Mouse (Mus musculus): ENCODE data around the gene Skor1. TPM values are rescaled to one million over a fixed set of nuclear protein-coding genes. Genes with fewer than 3 reads are reported as not detected.

The Skor1 gene
- total and polyA plus RNA-seq, 3 experiments = 0.05 TPM; not detected in 2

- peaks cover 65% of the 10 kb centered on the region for H3K36me3 ChIP-seq (replicated peaks)
- ATAC-seq (ENCODE audit: extremely low read depth, insufficient number of reproducible peaks, low FRiP score, poor library complexity, severe bottlenecking) (no peak), DNase-seq (ENCODE audit: low spot score) (no peak)
- H3K27me3 ChIP-seq (ENCODE audit: insufficient read depth, low read length) = no peaks in the 10 kb centered on the region
- TF ChIP-seq GATA1 (IDR thresholded peaks at IDR 0.05; ENCODE audit: borderline replicate concordance, low read length) (no peak), CTCF (IDR thresholded peaks at IDR 0.05; ENCODE audit: low read depth, low read length) (no peak), GATA2 (IDR thresholded peaks at IDR 0.05; ENCODE audit: borderline replicate concordance, low read depth, low read length) (no peak), POLR2AphosphoS5 (IDR thresholded peaks at IDR 0.05; ENCODE audit: insufficient replicate concordance, low read depth, low read length) (no peak), TAL1 (conservative IDR thresholded peaks at IDR 0.05; ENCODE audit: low read depth, low read length) (no peak)
- H3K4me1 ChIP-seq (ENCODE audit: insufficient read depth, low read depth, low read length) = no peaks in the 10 kb centered on the region
- H3K4me3 ChIP-seq (ENCODE audit: low read depth, low read length) = no peak overlapping the region; the same call in 1 of the 2 replicates
- no peaks in the 10 kb centered on the region for H3K9me3 ChIP-seq (replicated peaks)
Measured at GRCm38 (mm10) chr9:63187310-63187709, 38.5 kb upstream of the Skor1 start.

GRCm38 (mm10) chr9:63185249-63185648 is 36.5 kb upstream of the Skor1 start:
- TF ChIP-seq TAL1 (conservative IDR thresholded peaks at IDR 0.05; ENCODE audit: low read depth, low read length) (no peak), GATA1 (IDR thresholded peaks at IDR 0.05; ENCODE audit: borderline replicate concordance, low read length) (no peak), POLR2AphosphoS5 (IDR thresholded peaks at IDR 0.05; ENCODE audit: insufficient replicate concordance, low read depth, low read length) (no peak), GATA2 (IDR thresholded peaks at IDR 0.05; ENCODE audit: borderline replicate concordance, low read depth, low read length) (no peak), CTCF (IDR thresholded peaks at IDR 0.05; ENCODE audit: low read depth, low read length) (no peak)
- peaks cover 62% of the 10 kb centered on the region for H3K36me3 ChIP-seq (replicated peaks)
- H3K4me1 ChIP-seq (ENCODE audit: insufficient read depth, low read depth, low read length) = no peaks in the 10 kb centered on the region
- no peak for DNase-seq (ENCODE audit: low spot score)
- no peak for ATAC-seq (ENCODE audit: extremely low read depth, insufficient number of reproducible peaks, low FRiP score, poor library complexity, severe bottlenecking)
- no peak overlapping the region for H3K4me3 ChIP-seq (ENCODE audit: low read depth, low read length)
- H3K9me3 ChIP-seq (replicated peaks) = no peaks in the 10 kb centered on the region
- H3K27me3 ChIP-seq (ENCODE audit: insufficient read depth, low read length) = no peaks in the 10 kb centered on the region

GRCm38 (mm10) chr9:63183864-63184263 is 35.1 kb upstream of the Skor1 start:
- Histone ChIP-seq H3K4me1 (ENCODE audit: insufficient read depth, low read depth, low read length) (no peaks in the 10 kb centered on the region), H3K9me3 (replicated peaks) (no peaks in the 10 kb centered on the region), H3K36me3 (replicated peaks) (peaks cover 66% of the 10 kb centered on the region), H3K27me3 (ENCODE audit: insufficient read depth, low read length) (no peaks in the 10 kb centered on the region), H3K4me3 (ENCODE audit: low read depth, low read length) (no peak overlapping the region)
- ATAC-seq (ENCODE audit: extremely low read depth, insufficient number of reproducible peaks, low FRiP score, poor library complexity, severe bottlenecking) = no peak
- DNase-seq (ENCODE audit: low spot score) = no peak
- no peak for TF ChIP-seq GATA2 (IDR thresholded peaks at IDR 0.05; ENCODE audit: borderline replicate concordance, low read depth, low read length)
- TF ChIP-seq CTCF (IDR thresholded peaks at IDR 0.05; ENCODE audit: low read depth, low read length) = no peak
- TF ChIP-seq GATA1 (IDR thresholded peaks at IDR 0.05; ENCODE audit: borderline replicate concordance, low read length) = no peak
- TF ChIP-seq TAL1 (conservative IDR thresholded peaks at IDR 0.05; ENCODE audit: low read depth, low read length) = no peak
- TF ChIP-seq POLR2AphosphoS5 (IDR thresholded peaks at IDR 0.05; ENCODE audit: insufficient replicate concordance, low read depth, low read length) = no peak

- no peak for ATAC-seq (ENCODE audit: extremely low read depth, insufficient number of reproducible peaks, low FRiP score, poor library complexity, severe bottlenecking)
- no peak for DNase-seq (ENCODE audit: low spot score)
- TF ChIP-seq TAL1 (conservative IDR thresholded peaks at IDR 0.05; ENCODE audit: low read depth, low read length) = no peak
- no peak for TF ChIP-seq POLR2AphosphoS5 (IDR thresholded peaks at IDR 0.05; ENCODE audit: insufficient replicate concordance, low read depth, low read length)
- no peak for TF ChIP-seq CTCF (IDR thresholded peaks at IDR 0.05; ENCODE audit: low read depth, low read length)
- no peak for TF ChIP-seq GATA1 (IDR thresholded peaks at IDR 0.05; ENCODE audit: borderline replicate concordance, low read length)
- TF ChIP-seq GATA2 (IDR thresholded peaks at IDR 0.05; ENCODE audit: borderline replicate concordance, low read depth, low read length) = no peak
- Histone ChIP-seq H3K27me3 (ENCODE audit: insufficient read depth, low read length) (no peaks in the 10 kb centered on the region), H3K4me1 (ENCODE audit: insufficient read depth, low read depth, low read length) (no peaks in the 10 kb centered on the region), H3K9me3 (replicated peaks) (no peaks in the 10 kb centered on the region), H3K36me3 (replicated peaks) (peaks cover 66% of the 10 kb centered on the region), H3K4me3 (ENCODE audit: low read depth, low read length) (no peak overlapping the region)
Measured at GRCm38 (mm10) chr9:63182306-63182960, 33.7 kb upstream of the Skor1 start.

GRCm38 (mm10) chr9:63181337-63182178 is 32.8 kb upstream of the Skor1 start:
- no peaks in the 10 kb centered on the region for H3K4me1 ChIP-seq (ENCODE audit: insufficient read depth, low read depth, low read length)
- TF ChIP-seq TAL1 (conservative IDR thresholded peaks at IDR 0.05; ENCODE audit: low read depth, low read length) = no peak
- TF ChIP-seq CTCF (IDR thresholded peaks at IDR 0.05; ENCODE audit: low read depth, low read length) = no peak
- no peak for TF ChIP-seq GATA2 (IDR thresholded peaks at IDR 0.05; ENCODE audit: borderline replicate concordance, low read depth, low read length)
- TF ChIP-seq POLR2AphosphoS5 (IDR thresholded peaks at IDR 0.05; ENCODE audit: insufficient replicate concordance, low read depth, low read length) = no peak
- TF ChIP-seq GATA1 (IDR thresholded peaks at IDR 0.05; ENCODE audit: borderline replicate concordance, low read length) = no peak
- peaks cover 68% of the 10 kb centered on the region for H3K36me3 ChIP-seq (replicated peaks)
- H3K9me3 ChIP-seq (replicated peaks) = no peaks in the 10 kb centered on the region
- ATAC-seq (ENCODE audit: extremely low read depth, insufficient number of reproducible peaks, low FRiP score, poor library complexity, severe bottlenecking) (no peak), DNase-seq (ENCODE audit: low spot score) (no peak)
- no peaks in the 10 kb centered on the region for H3K27me3 ChIP-seq (ENCODE audit: insufficient read depth, low read length)
- no peak overlapping the region for H3K4me3 ChIP-seq (ENCODE audit: low read depth, low read length)

- Histone ChIP-seq H3K9me3 (replicated peaks) (no peaks in the 10 kb centered on the region), H3K4me3 (ENCODE audit: low read depth, low read length) (no peak overlapping the region), H3K27me3 (ENCODE audit: insufficient read depth, low read length) (no peaks in the 10 kb centered on the region), H3K4me1 (ENCODE audit: insufficient read depth, low read depth, low read length) (no peaks in the 10 kb centered on the region), H3K36me3 (replicated peaks) (peaks cover 61% of the 10 kb centered on the region)
- no peak for ATAC-seq (ENCODE audit: extremely low read depth, insufficient number of reproducible peaks, low FRiP score, poor library complexity, severe bottlenecking)
- no peak for TF ChIP-seq TAL1 (conservative IDR thresholded peaks at IDR 0.05; ENCODE audit: low read depth, low read length)
- no peak for TF ChIP-seq CTCF (IDR thresholded peaks at IDR 0.05; ENCODE audit: low read depth, low read length)
- TF ChIP-seq GATA1 (IDR thresholded peaks at IDR 0.05; ENCODE audit: borderline replicate concordance, low read length) = no peak
- TF ChIP-seq GATA2 (IDR thresholded peaks at IDR 0.05; ENCODE audit: borderline replicate concordance, low read depth, low read length) = no peak
- TF ChIP-seq POLR2AphosphoS5 (IDR thresholded peaks at IDR 0.05; ENCODE audit: insufficient replicate concordance, low read depth, low read length) = no peak
- no peak for DNase-seq (ENCODE audit: low spot score)
Measured at GRCm38 (mm10) chr9:63178296-63178695, 29.5 kb upstream of the Skor1 start.
